Mouse (Mus musculus): ENCODE data around the gene Vmn1r52. TPM values are rescaled to one million over a fixed set of nuclear protein-coding genes. Genes with fewer than 3 reads are reported as not detected.

Gene Vmn1r52
- not detected in 2 replicates for polyA plus RNA-seq (2021; fragmentation: Nextera tagmentation)
- long read RNA-seq, experiment 1 = 0 reads
- long read RNA-seq, experiment 2 = 0 reads

DNA sequence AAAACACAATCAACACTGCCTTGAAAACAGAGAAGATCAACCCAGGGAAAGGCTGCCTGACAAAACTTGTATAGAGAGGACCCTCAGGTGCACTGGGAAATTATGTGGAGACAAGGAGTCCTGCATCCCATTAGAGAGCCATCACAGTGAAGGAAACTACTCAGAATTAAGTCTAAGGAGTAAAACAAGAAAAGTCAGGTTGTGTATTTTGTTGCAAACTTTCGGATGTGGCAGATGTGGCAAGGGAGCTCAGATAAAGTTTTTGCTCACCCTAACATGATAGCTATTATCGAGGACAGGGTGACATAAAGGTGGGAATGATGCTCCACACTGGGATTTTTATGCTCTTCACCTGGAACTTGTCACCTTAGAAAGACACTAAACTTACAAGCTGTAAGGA is at the start of gene Vmn1r52:
TSS of gene Vmn1r52 (plus strand) at position 301 of the 400 bp plus-strand sequence.

DNA sequence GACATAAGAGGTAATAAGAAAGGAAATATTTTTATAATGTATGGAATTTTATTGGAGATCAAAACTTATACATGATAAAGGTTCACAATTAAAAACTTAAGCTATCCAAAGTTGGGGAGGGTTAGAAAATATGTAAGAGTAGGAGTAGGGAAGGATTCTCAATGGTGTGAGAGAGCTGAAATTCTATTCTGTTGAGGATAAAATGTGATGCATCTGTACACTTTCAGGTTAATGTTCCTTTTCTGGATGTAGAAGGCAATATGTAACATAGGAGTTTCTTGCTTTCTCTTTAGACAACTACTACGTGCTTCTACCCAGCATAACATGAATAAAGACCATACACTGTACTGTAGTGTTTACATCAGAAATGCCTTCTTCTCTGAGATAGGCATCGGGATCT is 27.9 kb downstream of the Vmn1r52 start, which contains the start of gene V1ra8:
TSS of gene V1ra8 (plus strand) at position 301 of the 400 bp plus-strand sequence.

DNA sequence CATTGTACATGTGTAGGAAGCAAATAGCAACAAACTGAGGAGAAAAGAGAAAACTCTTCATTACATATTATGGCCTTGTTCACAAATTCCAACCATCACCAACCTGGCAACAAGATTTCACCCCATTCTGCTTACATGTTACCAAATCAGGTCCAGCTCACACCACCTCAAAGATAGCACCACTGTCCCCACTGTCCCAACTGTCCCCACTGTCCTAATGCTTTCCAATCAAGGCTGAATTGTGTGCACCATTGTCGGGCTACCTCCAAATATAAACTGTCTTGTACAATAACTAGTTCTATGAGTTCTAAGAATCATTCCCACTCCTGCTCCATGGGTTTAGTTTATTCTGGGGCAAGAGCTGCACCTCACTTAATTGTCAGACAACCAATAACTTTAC is 49.7 kb downstream of the Vmn1r52 start, which contains the start of gene Vmn1r53:
TSS of gene Vmn1r53 (minus strand) at position 101 of the 400 bp plus-strand sequence.

Other genes with a start within 250 kb of the Vmn1r52 start
- not detected in 2 replicates for gene Vmn1r45, start 234.2 kb upstream of the Vmn1r52 start, polyA plus RNA-seq (2021; fragmentation: Nextera tagmentation)
- gene Vmn1r46, start 205.5 kb upstream of the Vmn1r52 start, polyA plus RNA-seq (2021; fragmentation: Nextera tagmentation) = not detected in 2 replicates
- not detected in 2 replicates for gene Vmn1r47, start 158.7 kb upstream of the Vmn1r52 start, polyA plus RNA-seq (2021; fragmentation: Nextera tagmentation)
- gene Vmn1r48, start 138.0 kb upstream of the Vmn1r52 start, polyA plus RNA-seq (2021; fragmentation: Nextera tagmentation) = not detected in 2 replicates
- gene Vmn1r49, start 96.3 kb upstream of the Vmn1r52 start, polyA plus RNA-seq (2021; fragmentation: Nextera tagmentation) = not detected in 2 replicates
- not detected in 2 replicates for gene Vmn1r50, start 73.4 kb upstream of the Vmn1r52 start, polyA plus RNA-seq (2021; fragmentation: Nextera tagmentation)
- gene Vmn1r51, start 52.2 kb upstream of the Vmn1r52 start, polyA plus RNA-seq (2021; fragmentation: Nextera tagmentation) = not detected in 2 replicates
- gene V1ra8, start 28.0 kb downstream of the Vmn1r52 start, polyA plus RNA-seq (2021; fragmentation: Nextera tagmentation) = not detected in 2 replicates
- not detected in 2 replicates for gene Vmn1r53, start 49.6 kb downstream of the Vmn1r52 start, polyA plus RNA-seq (2021; fragmentation: Nextera tagmentation)
- gene Vmn1r54, start 71.5 kb downstream of the Vmn1r52 start, polyA plus RNA-seq (2021; fragmentation: Nextera tagmentation) = not detected in 2 replicates
- not detected in 2 replicates for gene BC048671, start 126.4 kb downstream of the Vmn1r52 start, polyA plus RNA-seq (2021; fragmentation: Nextera tagmentation)
- not detected in 2 replicates for gene Chst13, start 150.4 kb downstream of the Vmn1r52 start, polyA plus RNA-seq (2021; fragmentation: Nextera tagmentation)
- not detected in 2 replicates for gene Uroc1, start 158.5 kb downstream of the Vmn1r52 start, polyA plus RNA-seq (2021; fragmentation: Nextera tagmentation)
- gene Zxdc, start 194.7 kb downstream of the Vmn1r52 start, polyA plus RNA-seq (2021; fragmentation: Nextera tagmentation) = 2.7 and 3.2 TPM in 2 replicates

All from layer of hippocampus, adult 6 months (tissue).